Mouse (Mus musculus) testis, adult 2 months (tissue): ENCODE results near the gene Vmn1r54. TPM values are rescaled to one million over a fixed set of nuclear protein-coding genes. Genes with fewer than 3 reads are reported as not detected.

Source experiments
- H3K27ac ChIP-seq: fragments of 200-500 bp; 2 replicates; pipeline ENCODE4 v1.5.1; 2012; ENCODE audit warnings: low read depth, low read length; ENCODE audit not compliant: control insufficient read depth, insufficient read depth
- H3K27me3 ChIP-seq: fragments of 200-500 bp; 2 replicates; pipeline ENCODE4 v1.6.1; 2012; ENCODE audit warnings: mild to moderate bottlenecking, low read length, moderate library complexity; ENCODE audit not compliant: control insufficient read depth, insufficient read depth
- H3K36me3 ChIP-seq: fragments of 200-500 bp; 2 replicates; pipeline ENCODE4 v1.6.1; 2012; ENCODE audit warnings: mild to moderate bottlenecking, low read length; ENCODE audit not compliant: control insufficient read depth, insufficient read depth
- H3K4me1 ChIP-seq: fragments of 200-500 bp; 2 replicates; pipeline ENCODE4 v1.6.1; 2012; ENCODE audit warnings: low read length; ENCODE audit not compliant: control insufficient read depth, insufficient read depth
- H3K4me3 ChIP-seq: fragments of 200-500 bp; 2 replicates; pipeline ENCODE4 v1.5.1; 2012; ENCODE audit warnings: low read depth, mild to moderate bottlenecking, low read length, moderate library complexity, mixed read lengths; ENCODE audit not compliant: control insufficient read depth
- CTCF ChIP-seq: fragments of 200-500 bp; IDR thresholded peaks from 2 replicates; pipeline ENCODE4 v1.5.1; 2012; ENCODE audit warnings: low read depth, mild to moderate bottlenecking, inconsistent platforms, low read length, moderate library complexity; ENCODE audit not compliant: control insufficient read depth, insufficient read depth, insufficient replicate concordance
- POLR2A ChIP-seq: fragments of 200-500 bp; IDR thresholded peaks from 2 replicates; pipeline ENCODE4 v1.6.1; 2012; ENCODE audit warnings: low read depth, mild to moderate bottlenecking, inconsistent platforms, low read length, moderate library complexity; ENCODE audit not compliant: control insufficient read depth
- polyA plus RNA-seq: library from polyadenylated mRNA; depleted of rRNA; stranded (reverse); fragments of >200 nt; gene quantifications from 2 replicates; pipeline ENCODE4 v1.2.3, GENCODE M21; 2012; rRNA removed

Vmn1r54 gene
- polyA plus RNA-seq, 1 experiment = not detected

GRCm38 (mm10) chr6:90320429-90320828 lies 74.3 kb downstream of the Vmn1r54 start:
- no peaks in the 10 kb centered on the region for H3K4me1 ChIP-seq

More at GRCm38 (mm10) chr6:90320429-90320828, 74.3 kb downstream of the Vmn1r54 start:
- no peaks in the 10 kb centered on the region for H3K27me3 ChIP-seq
- H3K36me3 ChIP-seq = no peaks in the 10 kb centered on the region
- TF ChIP-seq POLR2A = no peak
- no peak for TF ChIP-seq CTCF
- no peak overlapping the region for H3K27ac ChIP-seq
- no peak overlapping the region for H3K4me3 ChIP-seq

Other genes starting within 250 kb of the Vmn1r54 start
- not detected in 2 replicates for gene Vmn1r47, start 230.2 kb upstream of the Vmn1r54 start, polyA plus RNA-seq
- gene Vmn1r48, start 209.5 kb upstream of the Vmn1r54 start, polyA plus RNA-seq = not detected in 2 replicates
- gene Vmn1r49, start 167.8 kb upstream of the Vmn1r54 start, polyA plus RNA-seq = not detected in 2 replicates
- not detected in 2 replicates for gene Vmn1r50, start 144.9 kb upstream of the Vmn1r54 start, polyA plus RNA-seq
- gene Vmn1r51, start 123.7 kb upstream of the Vmn1r54 start, polyA plus RNA-seq = not detected in 2 replicates
- not detected in 2 replicates for gene Vmn1r52, start 71.5 kb upstream of the Vmn1r54 start, polyA plus RNA-seq
- not detected in 2 replicates for gene V1ra8, start 43.5 kb upstream of the Vmn1r54 start, polyA plus RNA-seq
- 0.42 and 0.94 TPM in 2 replicates for gene Vmn1r53, start 21.9 kb upstream of the Vmn1r54 start, polyA plus RNA-seq
- gene BC048671, start 54.9 kb downstream of the Vmn1r54 start, polyA plus RNA-seq = 387 and 412 TPM in 2 replicates
- gene Chst13, start 78.9 kb downstream of the Vmn1r54 start, polyA plus RNA-seq = 1.9 and 2.7 TPM in 2 replicates
- gene Uroc1, start 87.0 kb downstream of the Vmn1r54 start, polyA plus RNA-seq = not detected in 2 replicates
- gene Zxdc, start 123.2 kb downstream of the Vmn1r54 start, polyA plus RNA-seq = 5.3 and 5.4 TPM in 2 replicates
- gene Cfap100, start 182.5 kb downstream of the Vmn1r54 start, polyA plus RNA-seq = 51.7 and 65.0 TPM in 2 replicates
- gene Klf15, start 216.3 kb downstream of the Vmn1r54 start, polyA plus RNA-seq = 7.6 and 7.7 TPM in 2 replicates
- 7.2 and 9.6 TPM in 2 replicates for gene Aldh1l1, start 240.1 kb downstream of the Vmn1r54 start, polyA plus RNA-seq